Mouse (Mus musculus) liver, adult 2 months (tissue): Measurements from ENCODE around the gene Kcnj12. TPM values are rescaled to one million over a fixed set of nuclear protein-coding genes. Genes with fewer than 3 reads are reported as not detected.

Source experiments
- DNase-seq: peaks from one replicate; pipeline ENCODE4 v3.0.0-alpha.2; 2011; ENCODE audit warnings: low read depth, low spot score; ENCODE audit errors: extremely low read depth
- H3K27ac ChIP-seq: fragments of 200-500 bp; replicated peaks from 2 replicates; pipeline ENCODE4 v1.5.1; 2012; ENCODE audit warnings: low read depth, mild to moderate bottlenecking, control low read depth, inconsistent platforms, low read length; ENCODE audit not compliant: insufficient read depth
- H3K27me3 ChIP-seq: fragments of 200-500 bp; 2 replicates; pipeline ENCODE4 v1.6.1; 2012; ENCODE audit warnings: mild to moderate bottlenecking, moderate library complexity, low read length, inconsistent platforms; ENCODE audit not compliant: control insufficient read depth, insufficient read depth
- H3K36me3 ChIP-seq: fragments of 200-500 bp; 2 replicates; pipeline ENCODE4 v1.6.1; 2012; ENCODE audit warnings: low read length, inconsistent platforms; ENCODE audit not compliant: control insufficient read depth, insufficient read depth
- H3K4me1 ChIP-seq: fragments of 200-500 bp; 2 replicates; pipeline ENCODE4 v1.6.1; 2011; ENCODE audit warnings: low read length; ENCODE audit not compliant: control insufficient read depth, insufficient read depth
- H3K4me3 ChIP-seq: fragments of 200-500 bp; 2 replicates; pipeline ENCODE4 v1.5.1; 2011; ENCODE audit warnings: low read depth, mild to moderate bottlenecking, control low read depth, low read length, moderate library complexity; ENCODE audit not compliant: insufficient read depth
- H3K79me2 ChIP-seq: fragments of 200-500 bp; 2 replicates; pipeline ENCODE4 v1.6.1; 2012; ENCODE audit warnings: inconsistent platforms, mild to moderate bottlenecking, low read length, moderate library complexity; ENCODE audit not compliant: control insufficient read depth, insufficient read depth
- H3K9ac ChIP-seq: fragments of 200-500 bp; 2 replicates; pipeline ENCODE4 v1.6.1; 2012; ENCODE audit warnings: low read depth, mild to moderate bottlenecking, control low read depth, inconsistent platforms, low read length
- CTCF ChIP-seq: fragments of 200-500 bp; IDR thresholded peaks from 2 replicates; pipeline ENCODE4 v1.5.1; 2011; ENCODE audit warnings: low read depth, low read length, control low read depth
- POLR2A ChIP-seq: fragments of 200-500 bp; IDR thresholded peaks from 2 replicates; pipeline ENCODE4 v1.6.1; 2011; ENCODE audit warnings: low read length, control low read depth; ENCODE audit not compliant: insufficient read depth; ENCODE audit errors: extremely low read depth
- WGBS: fragments of 180-500 bp; shearing (Covaris S2); methylation state at CpG from one replicate; pipeline ENCODE4 v1.1.7; 2018; 5-methylcytosine and 5-hydroxymethylcytosine counted together
- polyA plus RNA-seq: library from polyadenylated mRNA; depleted of rRNA; stranded (reverse); fragments of >200 nt; gene quantifications from 2 replicates; pipeline ENCODE4 v1.2.3, GENCODE M21; 2012; rRNA removed
- total RNA-seq: library from RNA; depleted of rRNA; stranded (reverse); fragments of >200 nt; gene quantifications from 2 replicates; pipeline ENCODE4 v1.2.3, GENCODE M21; 2014; rRNA removed

The Kcnj12 gene
- total and polyA plus RNA-seq, 2 experiments = not detected

- Histone ChIP-seq H3K27ac (no peak overlapping the region), H3K4me3 (no peak overlapping the region), H3K79me2 (no peaks in the 10 kb centered on the region), H3K4me1 (no peaks in the 10 kb centered on the region), H3K9ac (no peak overlapping the region), H3K27me3 (no peaks in the 10 kb centered on the region; the same call in 1 of the 2 replicates), H3K36me3 (no peaks in the 10 kb centered on the region)
- WGBS = 48% methylated on average over 1 of the region's 1 CpGs
- DNase-seq = no peak
- no peak for TF ChIP-seq CTCF
- no peak for TF ChIP-seq POLR2A
These were observed 88.6 kb downstream of the Kcnj12 start for GRCm38 (mm10) chr11:61110928-61111327.

DNA sequence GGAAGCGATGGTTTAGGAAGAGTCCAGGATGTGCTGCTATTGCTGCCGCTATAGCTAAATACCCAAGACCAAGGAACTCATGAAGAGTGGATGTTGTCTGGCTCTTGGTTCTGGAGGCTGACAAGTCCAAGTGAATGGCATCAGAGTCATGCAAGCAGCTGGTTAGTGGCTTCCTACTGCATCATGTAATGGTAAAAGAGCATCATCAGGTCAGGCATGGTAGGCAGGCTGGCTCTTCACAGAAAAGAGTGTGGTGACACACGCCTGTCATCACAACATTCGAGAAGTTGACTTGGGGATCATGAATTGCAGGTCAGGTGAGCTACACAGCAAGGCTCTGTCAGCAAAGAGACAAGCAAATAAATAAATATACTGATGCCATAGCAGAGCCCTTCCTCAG is 89.1 kb downstream of the Kcnj12 start:
- no peaks in the 10 kb centered on the region for H3K36me3 ChIP-seq
- H3K4me3 ChIP-seq = no peak overlapping the region
- H3K27ac ChIP-seq = no peak overlapping the region
- no peaks in the 10 kb centered on the region; the same call in 1 of the 2 replicates for H3K27me3 ChIP-seq
- TF ChIP-seq CTCF = no peak
- no peak for TF ChIP-seq POLR2A
- no peaks in the 10 kb centered on the region for H3K79me2 ChIP-seq
- no peak for DNase-seq
- no peaks in the 10 kb centered on the region for H3K4me1 ChIP-seq
- 86% methylated on average over 4 of the region's 4 CpGs for WGBS
- no peak overlapping the region for H3K9ac ChIP-seq

GRCm38 (mm10) chr11:61112323-61112995 is 90.1 kb downstream of the Kcnj12 start:
- no peaks in the 10 kb centered on the region for H3K4me1 ChIP-seq
- H3K36me3 ChIP-seq = no peaks in the 10 kb centered on the region
- H3K9ac ChIP-seq = no peak overlapping the region
- TF ChIP-seq CTCF = no peak
- TF ChIP-seq POLR2A = no peak
- H3K79me2 ChIP-seq = no peaks in the 10 kb centered on the region
- no peak for DNase-seq
- 71% methylated on average over 8 of the region's 8 CpGs for WGBS
- no peak overlapping the region for H3K4me3 ChIP-seq
- no peak overlapping the region for H3K27ac ChIP-seq
- H3K27me3 ChIP-seq = no peaks in the 10 kb centered on the region; the same call in 1 of the 2 replicates

DNA sequence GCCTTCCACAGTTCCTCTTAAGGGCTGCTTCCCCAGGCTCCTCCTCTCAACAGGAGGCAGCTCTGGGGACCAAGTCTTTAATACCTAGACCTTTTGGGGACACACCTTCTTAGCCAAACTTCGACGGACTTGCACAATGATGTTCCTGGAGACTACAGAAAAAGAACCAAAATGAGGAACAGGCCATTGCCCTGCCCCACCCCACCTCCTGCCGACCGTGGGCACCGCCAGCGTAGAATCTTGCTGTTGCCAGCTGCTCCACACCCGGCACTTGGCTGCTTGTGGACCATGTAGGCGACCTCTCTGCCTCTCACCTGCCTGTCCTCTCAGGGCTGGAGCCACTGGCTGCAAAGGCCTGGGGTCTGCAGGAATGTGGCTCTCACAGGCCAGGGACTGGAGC is 93.9 kb downstream of the Kcnj12 start:
- Histone ChIP-seq H3K27ac (no peak overlapping the region), H3K9ac (no peak overlapping the region), H3K79me2 (no peaks in the 10 kb centered on the region), H3K4me3 (no peak overlapping the region), H3K27me3 (no peaks in the 10 kb centered on the region; the same call in 1 of the 2 replicates), H3K4me1 (no peaks in the 10 kb centered on the region), H3K36me3 (no peaks in the 10 kb centered on the region)
- no peak for TF ChIP-seq POLR2A
- no peak for TF ChIP-seq CTCF
- no peak for DNase-seq
- 58% methylated on average over 8 of the region's 8 CpGs for WGBS

GRCm38 (mm10) chr11:61119996-61120583 is 97.7 kb downstream of the Kcnj12 start:
- no peaks in the 10 kb centered on the region for H3K36me3 ChIP-seq
- H3K27me3 ChIP-seq = no peaks in the 10 kb centered on the region; the same call in 1 of the 2 replicates
- H3K79me2 ChIP-seq = no peaks in the 10 kb centered on the region
- 80% methylated on average over 3 of the region's 3 CpGs for WGBS
- no peaks in the 10 kb centered on the region for H3K4me1 ChIP-seq
- no peak overlapping the region for H3K27ac ChIP-seq
- no peak for TF ChIP-seq CTCF
- no peak for TF ChIP-seq POLR2A
- no peak overlapping the region for H3K4me3 ChIP-seq
- H3K9ac ChIP-seq = no peak overlapping the region
- no peak for DNase-seq

Other genes with a start within 250 kb of the Kcnj12 start
- 3.3 and 3.4 TPM in 2 replicates for gene Top3a, start 245.2 kb upstream of the Kcnj12 start, total RNA-seq
- 3.4 and 3.8 TPM in 2 replicates for gene Top3a, start 245.2 kb upstream of the Kcnj12 start, polyA plus RNA-seq
- gene Smcr8, start 245.0 kb upstream of the Kcnj12 start, total RNA-seq = 9.3 and 12.8 TPM in 2 replicates
- gene Smcr8, start 245.0 kb upstream of the Kcnj12 start, polyA plus RNA-seq = 6.2 and 7.7 TPM in 2 replicates
- 162 and 214 TPM in 2 replicates for gene Shmt1, start 210.8 kb upstream of the Kcnj12 start, total RNA-seq
- 239 and 306 TPM in 2 replicates for gene Shmt1, start 210.8 kb upstream of the Kcnj12 start, polyA plus RNA-seq
- gene Dhrs7b, start 191.9 kb upstream of the Kcnj12 start, total RNA-seq = 23.5 and 28.8 TPM in 2 replicates
- gene Dhrs7b, start 191.9 kb upstream of the Kcnj12 start, polyA plus RNA-seq = 15.0 and 15.5 TPM in 2 replicates
- gene Tmem11, start 143.3 kb upstream of the Kcnj12 start, total RNA-seq = 19.8 and 20.0 TPM in 2 replicates
- gene Tmem11, start 143.3 kb upstream of the Kcnj12 start, polyA plus RNA-seq = 48.9 and 67.8 TPM in 2 replicates
- 1.1 and 2.2 TPM in 2 replicates for gene Natd1, start 107.8 kb upstream of the Kcnj12 start, total RNA-seq
- gene Natd1, start 107.8 kb upstream of the Kcnj12 start, polyA plus RNA-seq = 6.6 and 7.0 TPM in 2 replicates
- 25.7 and 30.3 TPM in 2 replicates for gene Map2k3, start 90.5 kb upstream of the Kcnj12 start, total RNA-seq
- 36.9 and 39.7 TPM in 2 replicates for gene Map2k3, start 90.5 kb upstream of the Kcnj12 start, polyA plus RNA-seq
- 0.65 and 1.7 TPM in 2 replicates for gene Tnfrsf13b, start 104.2 kb downstream of the Kcnj12 start, total RNA-seq
- 0.37 and 0.91 TPM in 2 replicates for gene Tnfrsf13b, start 104.2 kb downstream of the Kcnj12 start, polyA plus RNA-seq
- 13.6 and 17.0 TPM in 2 replicates for gene Usp22, start 152.5 kb downstream of the Kcnj12 start, total RNA-seq
- gene Usp22, start 152.5 kb downstream of the Kcnj12 start, polyA plus RNA-seq = 14.9 and 15.7 TPM in 2 replicates
- gene Aldh3a1, start 185.0 kb downstream of the Kcnj12 start, total RNA-seq = 0.20 TPM in 1 of 2 replicates, not detected in the other
- gene Aldh3a1, start 185.0 kb downstream of the Kcnj12 start, polyA plus RNA-seq = 0.05 TPM in 1 of 2 replicates, not detected in the other
- 229 and 294 TPM in 2 replicates for gene Aldh3a2, start 244.9 kb downstream of the Kcnj12 start, total RNA-seq
- 251 and 399 TPM in 2 replicates for gene Aldh3a2, start 244.9 kb downstream of the Kcnj12 start, polyA plus RNA-seq